Mouse (Mus musculus) inflammation-experienced regulatory T-cells, adult 6 months (primary cell): ENCODE data around the gene Tcp11l2. TPM values are rescaled to one million over a fixed set of nuclear protein-coding genes. Genes with fewer than 3 reads are reported as not detected.

Source experiments
- ATAC-seq: one replicate; pipeline ENCODE4 v1.8.0; 2017
- polyA plus RNA-seq, 3 experiments: library from polyadenylated mRNA; unstranded; fragments of 100-300 nt; shearing (Covaris generic); gene quantifications; one replicate each; pipeline ENCODE4 v1.2.1; 2017

Gene Tcp11l2
- polyA plus RNA-seq, 3 experiments from 2014 or later = 111 to 212 (median 193) TPM

DNA sequence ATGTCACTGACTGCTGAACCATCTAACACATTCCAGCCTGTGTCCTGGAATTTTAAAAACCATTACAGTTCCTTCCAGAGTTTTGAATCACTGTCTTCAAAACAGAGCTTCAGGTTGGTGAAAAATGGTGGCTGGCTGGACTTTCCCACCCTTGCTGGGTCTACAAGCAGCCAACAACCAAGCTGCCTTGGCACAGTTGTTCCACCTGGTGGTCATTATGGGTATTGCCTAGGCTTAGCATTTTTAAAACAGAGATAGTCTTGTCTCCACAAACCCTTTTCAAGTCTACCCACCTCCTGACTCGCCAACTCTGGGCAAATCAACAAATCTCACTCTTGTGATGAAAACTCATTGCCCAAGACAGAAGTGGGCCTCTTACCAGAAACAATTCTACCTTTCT is 17.9 kb upstream of the Tcp11l2 start:
- ATAC-seq = no peak

DNA sequence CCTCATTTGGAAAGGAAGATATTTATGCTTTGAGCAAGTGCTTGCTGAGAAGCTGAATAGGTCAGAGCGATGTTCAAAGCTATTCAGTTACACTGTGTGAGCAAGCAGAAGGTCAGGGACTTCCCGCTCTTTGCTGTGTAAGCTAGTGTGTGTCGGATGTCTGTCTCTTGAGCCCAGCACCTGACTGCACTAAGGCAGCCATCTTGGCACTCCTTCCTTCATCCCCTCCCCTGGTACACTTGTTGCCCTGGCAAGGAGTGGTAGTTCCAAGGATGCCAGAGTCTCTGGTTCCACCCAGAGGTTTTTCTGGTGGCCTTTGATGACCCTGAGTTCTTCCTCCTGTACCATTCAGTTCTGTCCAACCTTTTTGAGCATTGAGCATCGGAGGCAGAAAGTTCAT is 16.4 kb upstream of the Tcp11l2 start:
- ATAC-seq = no peak

DNA sequence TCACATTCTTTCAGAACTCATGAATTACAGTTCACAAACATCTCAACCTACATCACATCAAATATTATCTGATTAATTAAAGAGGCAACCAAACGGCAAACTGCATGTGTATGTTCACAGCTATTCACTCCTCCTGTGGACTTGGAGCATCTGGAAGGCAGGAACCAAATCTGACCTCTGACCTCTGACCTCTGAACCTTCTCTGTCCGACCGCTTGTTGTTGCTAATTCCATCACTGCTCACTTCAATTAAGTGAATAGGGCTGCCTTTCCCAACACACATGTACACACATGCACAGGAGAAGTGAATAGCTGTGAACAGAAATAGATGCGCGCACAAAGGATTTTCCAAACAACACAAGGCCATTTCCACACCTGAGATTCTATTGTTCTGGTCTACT is 14.3 kb upstream of the Tcp11l2 start:
- no peak for ATAC-seq

DNA sequence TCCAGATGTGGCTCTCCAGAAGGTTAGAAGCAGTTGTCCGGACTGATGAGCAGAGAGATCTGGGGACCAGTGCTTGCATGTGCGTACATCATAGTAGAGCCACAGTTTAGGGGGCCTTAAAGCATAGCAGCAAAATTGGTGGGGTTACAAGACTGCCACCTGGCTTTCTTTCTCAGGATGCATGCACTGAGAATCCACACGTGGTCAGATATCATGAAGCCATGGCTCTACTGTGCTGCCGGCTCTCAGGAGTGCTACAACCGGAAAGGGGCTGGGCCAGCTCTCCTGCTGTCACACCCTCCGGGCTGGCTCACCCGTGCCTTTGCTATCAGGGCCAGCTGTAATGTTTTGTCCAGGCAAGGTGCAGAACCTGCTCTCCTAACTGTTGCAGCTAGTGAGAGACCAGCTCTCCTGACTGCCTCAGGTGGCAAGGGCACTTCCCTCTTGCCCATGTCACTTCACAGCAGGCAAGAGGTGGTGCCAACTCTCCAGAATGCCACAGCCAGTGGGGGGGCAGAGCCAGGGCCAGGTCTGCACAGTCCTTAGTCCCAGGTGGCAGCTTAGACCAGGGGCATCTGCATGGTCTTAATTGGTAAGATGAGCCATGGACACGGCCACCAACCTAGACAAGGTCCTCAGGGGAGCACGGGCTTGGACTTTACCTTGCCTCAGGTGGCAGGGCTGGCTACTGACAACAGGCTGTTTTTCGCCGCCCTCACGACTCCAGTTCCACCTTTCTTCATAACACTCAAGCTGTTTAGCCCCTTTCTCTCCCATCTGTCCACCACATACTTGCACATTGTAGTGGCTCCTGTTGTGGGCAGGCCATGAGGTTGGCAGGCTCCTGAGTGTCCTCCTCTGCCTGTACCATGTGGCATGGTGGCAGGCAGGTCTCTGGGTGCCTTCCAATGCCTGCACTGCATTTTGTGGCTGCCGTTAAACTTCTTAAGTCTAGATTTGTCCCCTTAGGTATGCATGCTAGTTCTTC is 13.6 kb upstream of the Tcp11l2 start:
- ATAC-seq = peak; percentile 71

DNA sequence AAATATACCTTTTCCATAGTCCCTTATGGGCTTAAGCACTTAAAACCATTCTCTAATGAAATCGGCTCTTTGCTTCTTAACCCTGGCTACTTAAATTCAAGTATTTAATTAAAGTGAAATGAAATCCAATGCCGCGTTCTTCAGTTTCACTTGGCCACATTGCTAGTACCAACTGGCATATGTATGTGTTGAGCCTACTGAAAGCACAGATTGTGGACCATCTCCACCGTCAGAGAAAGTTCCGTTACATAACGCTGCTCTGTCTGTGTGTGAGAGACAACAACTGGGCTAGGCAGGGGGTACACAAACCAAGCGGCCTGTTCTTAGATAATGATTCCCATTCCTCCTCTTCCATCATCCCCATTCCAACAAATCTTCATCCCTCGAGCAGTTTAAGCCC is 12.0 kb upstream of the Tcp11l2 start:
- no peak for ATAC-seq

DNA sequence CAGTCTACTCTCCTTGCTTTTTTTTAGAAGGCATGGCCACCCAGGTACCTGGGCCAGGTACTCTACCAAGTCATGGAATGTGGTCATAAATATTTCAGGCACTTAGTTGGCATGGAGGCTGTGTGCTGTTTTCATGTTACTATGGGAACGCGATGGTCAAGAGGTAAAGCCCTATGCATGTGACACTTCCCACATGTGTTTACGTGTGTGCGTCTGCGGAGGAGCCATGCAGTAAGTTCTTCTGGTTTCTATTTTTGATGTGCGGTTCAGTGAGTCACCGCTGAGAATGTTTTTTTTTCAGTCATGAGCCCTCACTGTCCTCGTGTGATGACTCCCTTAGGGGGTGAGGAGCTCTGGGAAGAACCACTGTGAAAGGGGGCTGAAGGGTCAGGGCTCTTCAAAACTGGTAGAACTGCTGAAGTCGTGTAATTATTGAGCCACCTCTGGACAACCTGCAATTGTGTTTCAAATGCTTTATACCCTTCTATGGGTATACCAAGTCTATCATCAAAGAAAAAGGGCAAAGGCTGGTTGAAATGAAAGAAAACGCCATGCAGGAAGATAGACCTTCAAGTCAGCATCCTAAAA is 5.3 kb upstream of the Tcp11l2 start:
- no peak for ATAC-seq

DNA sequence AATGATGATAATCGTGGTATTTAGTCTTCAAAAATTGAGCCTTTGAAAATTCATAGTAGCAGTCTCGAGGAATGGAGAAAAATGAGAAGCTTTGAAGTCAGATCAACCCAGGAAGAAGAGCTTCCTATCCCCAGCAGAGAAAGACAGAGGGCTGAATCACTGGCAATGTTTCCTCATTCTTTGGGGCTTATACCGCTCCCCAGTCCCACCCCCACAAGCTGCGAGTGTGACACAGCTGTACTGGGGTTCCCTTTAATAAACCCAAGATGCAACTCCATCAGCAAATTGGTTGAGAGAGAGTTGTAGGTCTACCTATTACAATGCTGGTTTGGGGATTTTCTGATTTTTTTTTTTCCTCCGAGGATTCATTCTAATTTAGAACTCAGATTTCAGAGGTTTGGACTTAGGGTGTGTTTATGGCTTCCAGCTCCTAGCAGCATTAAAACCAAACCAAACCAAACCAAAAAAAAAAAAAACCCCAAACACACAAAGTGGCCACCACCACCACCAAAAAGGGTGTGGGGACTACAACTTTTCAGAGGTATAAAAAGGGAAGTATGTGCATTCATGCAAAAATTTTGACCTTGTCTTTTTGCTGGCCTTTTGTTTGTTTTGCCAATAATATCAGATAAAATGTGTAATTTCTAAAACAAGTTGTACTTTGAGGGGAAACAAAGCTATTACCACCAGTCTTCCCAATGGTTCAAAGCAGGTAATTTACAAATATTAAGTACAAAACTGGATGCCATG is 2.6 kb upstream of the Tcp11l2 start:
- no peak for ATAC-seq

DNA sequence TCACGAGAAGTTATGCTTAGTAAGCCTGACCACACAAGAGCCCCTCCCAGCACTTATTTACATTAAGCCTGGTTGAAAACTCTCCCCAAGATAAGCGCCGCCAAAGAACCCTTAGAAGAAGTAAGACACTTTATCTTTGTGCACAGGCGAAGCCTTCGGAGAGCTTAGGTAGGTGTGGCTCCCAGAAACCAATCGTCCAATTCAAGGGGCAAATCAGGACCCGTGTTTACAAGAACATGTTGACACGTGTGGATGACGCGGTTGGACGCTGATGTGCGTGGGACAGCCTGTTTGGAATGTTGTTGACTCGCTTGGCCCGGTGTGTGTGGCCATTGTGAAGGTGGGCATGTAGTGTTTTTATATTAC is 414 bp upstream of the Tcp11l2 start:
- peak; percentile 64 for ATAC-seq

DNA sequence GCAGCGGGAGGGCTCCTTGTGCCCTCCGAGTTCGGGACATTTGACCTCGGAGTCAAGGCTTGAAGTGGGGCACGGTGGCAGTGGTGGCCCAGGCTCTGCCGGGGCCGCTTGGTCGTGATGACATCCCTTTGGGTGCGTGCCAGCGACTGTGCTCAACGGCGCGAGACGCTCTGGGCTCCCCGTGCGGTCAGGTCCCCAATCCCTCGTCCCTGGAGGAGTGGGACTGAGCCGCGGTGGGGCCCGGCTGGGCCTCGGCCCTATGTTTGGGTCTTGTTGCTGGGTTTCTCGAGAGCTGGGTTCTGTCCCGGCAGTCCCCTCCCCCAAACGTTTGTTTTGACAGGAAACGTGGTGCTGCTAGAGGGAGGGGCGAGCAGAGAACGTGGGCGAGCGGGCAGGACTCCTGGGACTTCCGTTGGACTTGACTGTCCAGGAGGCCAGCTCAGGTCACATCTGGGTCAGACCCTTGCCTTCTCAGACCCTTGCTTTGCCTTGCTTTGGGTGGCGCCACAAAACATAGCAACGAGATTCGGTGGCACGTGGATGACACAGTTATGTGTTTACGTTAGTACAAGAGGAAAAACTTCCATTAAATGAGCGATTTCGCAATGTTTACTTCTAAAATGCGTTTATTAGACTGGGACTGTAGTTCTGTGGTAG is 773 bp downstream of the Tcp11l2 start:
- ATAC-seq = peak; percentile 51

DNA sequence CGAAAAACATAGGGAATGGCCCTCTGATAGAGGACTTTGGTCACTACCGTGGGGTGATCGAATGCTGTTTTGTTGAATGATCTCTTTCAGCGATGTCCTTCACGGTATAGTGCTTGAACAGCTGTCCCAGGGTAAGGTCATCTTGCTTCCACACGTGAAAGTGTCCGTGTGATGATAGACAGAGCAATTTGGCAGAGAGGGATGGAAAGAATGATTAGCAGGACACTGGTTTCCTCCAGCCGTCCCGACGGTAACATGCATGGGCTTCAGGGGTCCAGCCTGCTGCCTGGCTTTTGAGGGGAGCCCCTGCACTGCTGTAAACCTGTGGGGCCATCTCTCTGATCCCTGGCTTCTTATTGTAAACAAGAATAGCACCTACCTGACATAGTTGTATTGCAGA is 2.3 kb downstream of the Tcp11l2 start:
- ATAC-seq = no peak

DNA sequence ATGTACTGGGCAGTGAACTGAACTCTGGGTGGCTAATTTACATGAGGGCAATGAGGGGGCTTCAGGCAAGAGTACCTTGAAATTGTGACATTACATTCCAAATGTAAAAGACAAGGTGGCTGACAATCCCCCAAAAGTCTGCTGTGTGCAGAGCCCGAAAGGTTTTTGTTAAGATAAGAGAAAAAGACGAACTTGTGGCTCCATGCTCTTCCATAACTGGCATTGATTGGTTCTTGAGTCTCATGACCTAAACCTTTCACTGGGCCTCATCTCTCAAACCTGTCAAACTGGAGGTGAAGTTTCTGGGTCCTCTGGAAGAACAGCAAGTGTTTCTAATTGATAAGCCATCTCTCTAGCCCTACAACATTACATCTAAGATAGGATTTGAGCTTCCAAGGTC is 3.1 kb downstream of the Tcp11l2 start:
- no peak for ATAC-seq

DNA sequence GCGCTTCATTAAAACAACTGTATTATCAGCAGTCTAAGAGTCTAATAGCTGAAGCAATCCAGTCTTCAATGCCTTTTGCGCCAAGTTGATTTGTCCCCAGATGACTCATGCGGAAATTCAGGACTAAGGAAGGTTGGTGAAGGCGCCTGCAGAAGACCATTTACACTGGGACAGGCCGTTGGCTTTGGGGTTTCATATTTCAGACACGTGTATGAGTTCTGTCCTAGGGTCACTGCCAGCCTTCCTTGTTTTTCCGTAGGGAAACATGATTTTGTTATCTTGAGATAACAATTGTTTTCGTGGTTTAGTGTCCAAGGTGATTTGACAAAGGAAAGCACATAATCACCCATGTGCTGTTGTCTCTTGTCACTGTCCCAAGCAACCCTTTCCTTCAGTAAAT is 4.8 kb downstream of the Tcp11l2 start:
- no peak for ATAC-seq

DNA sequence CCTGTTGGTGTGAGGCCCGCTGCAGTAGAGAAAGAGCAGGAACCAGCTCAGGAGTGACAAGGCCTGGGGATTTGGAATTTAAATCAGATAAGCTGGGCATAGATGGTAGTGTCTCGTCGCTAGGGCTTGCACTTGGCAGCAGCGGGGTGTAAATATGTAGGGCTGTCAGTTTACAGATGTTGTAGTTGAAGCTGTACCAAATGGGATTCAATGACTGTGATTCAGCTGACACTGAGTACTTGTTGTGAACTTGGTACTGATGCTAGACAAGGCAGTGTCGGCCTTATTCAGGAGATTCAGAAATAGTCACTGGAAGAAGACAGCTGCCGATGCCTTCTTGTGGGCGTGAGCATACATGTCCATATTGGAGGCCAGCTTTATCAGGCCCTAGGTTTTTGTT is 5.8 kb downstream of the Tcp11l2 start:
- ATAC-seq = no peak

DNA sequence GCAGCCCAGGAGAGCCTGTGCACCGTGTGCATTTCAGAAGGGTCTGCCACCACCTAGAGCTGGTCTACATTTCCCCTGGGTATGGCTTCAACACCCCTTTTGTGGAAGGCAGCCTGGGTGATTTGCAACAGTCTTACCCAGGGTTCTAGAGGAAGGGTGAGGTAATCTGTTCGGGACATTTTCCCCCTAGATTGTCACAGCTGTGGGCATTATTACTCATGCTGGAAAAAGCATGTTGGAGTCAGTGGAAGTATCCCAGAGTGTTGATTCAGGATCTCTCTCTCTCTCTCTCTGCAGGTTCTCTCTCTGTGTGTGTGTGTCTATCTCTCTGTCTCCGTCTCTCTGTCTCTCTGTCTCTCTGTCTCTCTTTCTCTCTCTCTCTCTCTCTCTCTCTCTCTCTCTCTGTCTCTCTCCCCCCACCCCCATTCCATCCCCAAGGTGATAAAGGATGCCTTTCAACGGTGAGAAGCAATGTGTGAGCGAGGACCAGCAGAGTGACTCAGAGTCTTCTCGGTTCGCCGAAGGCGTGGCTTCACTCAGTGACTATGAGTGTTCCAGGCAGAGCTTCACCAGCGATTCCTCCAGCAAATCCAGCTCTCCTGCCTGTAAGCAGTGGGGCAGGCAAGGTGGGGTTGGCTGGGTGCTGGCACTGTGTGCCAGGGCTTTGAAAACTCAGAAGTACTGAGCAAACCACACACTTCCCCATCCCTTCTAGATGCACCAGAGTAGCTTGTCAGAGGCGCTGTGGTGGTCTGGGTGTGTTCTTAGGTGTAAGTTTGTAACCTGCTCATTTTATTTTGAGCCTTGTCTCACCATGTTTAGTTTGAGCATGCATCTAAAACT is 8.2 kb downstream of the Tcp11l2 start:
- peak; percentile 28 for ATAC-seq

DNA sequence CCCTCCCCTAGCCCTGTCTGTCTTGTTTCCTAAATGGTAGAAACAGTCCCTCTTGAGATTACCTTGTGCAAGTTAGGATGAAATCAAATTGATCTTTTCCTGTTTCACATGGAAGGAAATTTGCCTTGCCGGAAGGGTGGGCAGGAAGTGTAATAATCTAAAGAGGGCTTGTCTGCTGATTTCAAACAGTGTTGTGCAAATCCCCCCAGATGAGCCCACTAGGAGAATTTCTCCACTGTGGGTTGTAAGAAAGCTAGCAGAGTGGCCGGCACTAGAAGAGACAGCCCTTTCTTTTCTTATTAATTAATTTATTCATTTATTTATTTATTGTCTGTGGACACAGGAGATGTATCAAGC is 8.8 kb downstream of the Tcp11l2 start:
- peak; percentile 25 for ATAC-seq

DNA sequence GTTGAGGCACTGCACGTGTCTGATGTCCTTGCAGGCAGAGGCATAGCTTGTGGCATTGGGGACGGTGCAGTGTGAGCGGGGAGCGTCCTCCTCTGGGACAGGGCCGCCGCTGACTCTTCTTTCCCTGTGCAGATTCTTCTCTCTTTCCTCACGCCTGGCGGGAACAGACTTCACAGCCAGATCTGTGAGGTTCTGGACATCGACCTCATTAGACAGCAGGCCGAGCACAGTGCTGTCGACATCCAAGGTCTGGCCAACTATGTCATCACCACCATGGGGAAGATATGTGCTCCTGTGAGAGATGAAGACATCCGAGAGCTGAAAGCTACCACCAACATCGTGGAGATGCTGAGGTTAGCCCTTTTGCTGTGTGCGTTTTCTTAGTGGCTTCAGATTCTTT is 14.5 kb downstream of the Tcp11l2 start:
- ATAC-seq = no peak

DNA sequence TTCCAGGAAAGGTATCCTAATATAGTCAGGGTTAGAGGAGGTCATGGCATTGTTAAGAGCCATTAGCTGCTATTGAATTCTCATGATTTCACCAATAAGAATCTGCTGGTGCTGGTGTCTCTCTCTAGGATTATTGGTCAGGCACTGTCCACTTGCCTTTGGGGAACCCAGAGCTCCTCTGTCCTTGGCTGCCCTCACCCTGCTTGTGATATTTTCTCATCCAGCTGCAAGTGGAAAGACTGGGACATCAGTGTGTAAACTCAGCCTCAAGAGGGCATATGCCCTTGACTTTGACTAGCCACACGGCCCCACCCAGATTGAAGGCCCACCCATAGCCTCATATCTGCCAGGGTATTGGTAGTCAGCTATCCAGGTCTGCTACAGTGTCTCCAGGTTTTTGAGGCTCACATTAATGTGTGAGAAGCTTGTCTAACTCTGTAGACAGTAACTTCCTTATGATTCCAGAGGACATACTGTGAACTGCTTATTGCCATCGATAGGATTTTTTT is 15.3 kb downstream of the Tcp11l2 start:
- ATAC-seq = no peak

DNA sequence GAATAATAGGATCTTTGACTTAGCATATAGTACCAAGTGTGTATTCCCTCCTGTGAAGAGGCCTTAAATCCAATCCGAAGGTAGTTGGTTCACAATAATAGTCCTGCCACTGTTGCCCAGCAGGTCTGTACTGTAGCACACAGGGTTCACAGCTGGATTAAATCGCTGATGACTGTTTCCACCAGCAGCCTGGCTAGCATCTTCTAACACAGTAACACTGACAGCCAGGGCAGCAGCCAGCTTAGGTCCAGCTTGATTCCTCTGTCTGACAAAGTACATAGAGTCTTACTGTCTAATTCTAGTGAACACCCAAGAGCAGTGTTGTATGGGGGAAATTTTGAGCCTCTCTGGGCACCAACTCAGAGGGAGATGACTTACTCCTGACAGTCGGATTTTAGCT is 16.3 kb downstream of the Tcp11l2 start:
- no peak for ATAC-seq

DNA sequence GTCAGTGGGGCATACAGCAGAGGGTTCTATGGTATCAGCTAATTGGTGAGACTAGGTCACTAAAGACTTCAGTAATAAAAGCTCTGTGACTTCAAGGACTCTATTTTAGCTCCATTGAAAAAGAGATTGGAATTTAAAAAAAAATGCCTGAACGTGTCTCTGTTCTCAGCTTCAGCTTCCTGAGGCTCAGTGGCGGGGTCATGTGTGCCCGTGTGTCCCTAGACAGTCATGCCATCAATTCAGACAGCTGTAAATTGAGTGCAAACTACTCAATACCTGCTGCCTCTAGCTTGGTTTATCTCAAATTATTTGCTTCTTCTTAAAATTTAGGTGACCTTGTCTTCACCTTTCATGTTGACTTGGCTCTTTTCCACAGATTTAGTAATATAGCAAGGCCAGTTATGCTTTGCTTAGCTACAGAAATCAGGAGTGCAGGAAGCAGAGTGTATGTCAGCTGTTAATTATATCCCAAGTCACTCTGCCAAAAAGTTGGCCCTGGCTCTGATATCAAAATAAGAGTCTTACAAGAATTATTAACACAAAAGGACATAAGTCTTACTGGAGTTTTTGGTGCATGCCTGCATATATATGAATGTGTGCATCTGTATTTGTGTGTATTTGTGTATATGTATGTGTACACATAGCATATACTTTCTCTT is 20.8 kb downstream of the Tcp11l2 start:
- no peak for ATAC-seq

DNA sequence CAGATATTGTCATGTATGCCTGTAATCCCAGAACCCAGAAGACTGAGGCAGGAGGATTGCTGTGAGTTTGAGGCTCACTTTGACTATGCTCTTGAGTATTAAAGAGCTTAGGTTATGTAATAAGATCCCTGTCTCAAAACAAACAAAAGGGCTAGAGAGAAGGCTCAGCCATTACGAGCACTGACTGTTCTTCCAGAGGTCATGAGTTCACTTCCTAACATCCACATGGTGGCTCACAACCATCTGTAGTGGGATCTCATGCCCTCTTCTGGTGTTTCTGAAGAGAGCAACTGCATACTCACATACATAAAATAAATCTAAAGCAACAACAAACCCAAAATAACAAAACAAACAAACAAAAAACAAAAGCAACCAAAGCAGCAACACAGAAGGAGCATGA is 21.7 kb downstream of the Tcp11l2 start:
- ATAC-seq = no peak

DNA sequence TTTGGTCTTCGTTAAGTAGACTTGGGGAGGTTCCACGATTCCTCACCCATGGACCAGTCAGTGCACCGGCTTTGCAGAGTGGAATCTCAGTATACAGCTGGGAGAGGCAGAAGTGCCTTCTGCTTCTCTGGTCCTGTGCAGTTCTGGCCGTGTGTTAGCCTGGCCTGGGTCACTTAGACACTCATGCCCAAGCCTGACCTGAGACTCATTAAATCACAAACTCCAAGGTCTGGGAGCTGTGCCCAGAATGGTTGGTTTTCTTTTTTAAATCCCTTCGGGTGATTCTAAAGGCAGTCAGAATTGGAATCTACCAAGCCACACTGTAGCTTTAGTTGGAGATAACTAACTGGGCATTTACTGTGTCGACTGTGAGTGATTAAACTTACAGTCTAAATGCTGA is 23.7 kb downstream of the Tcp11l2 start:
- ATAC-seq = no peak
